Mouse (Mus musculus): ENCODE measurements at regions not wholly inside any gene's neighbourhood (a gene's known extent, or its start where the extent isn't known, plus 50 kb on each side); places are given as distances from the start of the nearest gene placed in this dataset.
A peak's percentile ranks its signal among the peaks of the same experiment; 100 is the strongest.

GRCm38 (mm10) chr7:40753490-40753889 is 144.6 kb upstream of the Vstm2b start:
- no peaks in the 10 kb centered on the region for H3K27me3 ChIP-seq (ENCODE audit: low read depth, poor library complexity, severe bottlenecking)
- no peak overlapping the region for H3K27ac ChIP-seq
- 84% methylated on average over 1 of the region's 1 CpGs for WGBS
- no peaks in the 10 kb centered on the region for H3K4me1 ChIP-seq
- DNase-seq (ENCODE audit: low spot score), result no peak
- H3K9me3 ChIP-seq (replicated peaks), result no peaks in the 10 kb centered on the region
- H3K4me3 ChIP-seq, result no peak overlapping the region
- no peaks in the 10 kb centered on the region for H3K36me3 ChIP-seq

GRCm38 (mm10) chr7:40762520-40762919 is 135.6 kb upstream of the Vstm2b start:
- DNase-seq (ENCODE audit: low spot score), result peak; percentile 41
- no peak overlapping the region for H3K4me3 ChIP-seq
- H3K36me3 ChIP-seq, result no peaks in the 10 kb centered on the region
- H3K27ac ChIP-seq, result no peak overlapping the region
- WGBS, result 22% methylated on average over 5 of the region's 5 CpGs
- no peaks in the 10 kb centered on the region for H3K9me3 ChIP-seq (replicated peaks)
- H3K4me1 ChIP-seq, result no peaks in the 10 kb centered on the region
- no peaks in the 10 kb centered on the region for H3K27me3 ChIP-seq (ENCODE audit: low read depth, poor library complexity, severe bottlenecking)

GRCm38 (mm10) chr7:40766142-40766541 is 132.0 kb upstream of the Vstm2b start:
- H3K36me3 ChIP-seq, result no peaks in the 10 kb centered on the region
- H3K27me3 ChIP-seq (ENCODE audit: low read depth, poor library complexity, severe bottlenecking), result no peaks in the 10 kb centered on the region
- no peak for DNase-seq (ENCODE audit: low spot score)
- no peaks in the 10 kb centered on the region for H3K9me3 ChIP-seq (replicated peaks)
- H3K27ac ChIP-seq, result no peak overlapping the region
- no peak overlapping the region for H3K4me3 ChIP-seq
- H3K4me1 ChIP-seq, result no peaks in the 10 kb centered on the region
- WGBS, result 52% methylated on average over 3 of the region's 3 CpGs

GRCm38 (mm10) chr7:40776220-40776619 is 121.9 kb upstream of the Vstm2b start:
- H3K4me3 ChIP-seq, result no peak overlapping the region
- no peaks in the 10 kb centered on the region for H3K27me3 ChIP-seq (ENCODE audit: low read depth, poor library complexity, severe bottlenecking)
- peaks cover 9% of the 10 kb centered on the region for H3K4me1 ChIP-seq
- no peak overlapping the region for H3K27ac ChIP-seq
- H3K36me3 ChIP-seq, result no peaks in the 10 kb centered on the region
- peak; percentile 33 for DNase-seq (ENCODE audit: low spot score)
- 23% methylated on average over 4 of the region's 4 CpGs for WGBS
- H3K9me3 ChIP-seq (replicated peaks), result no peaks in the 10 kb centered on the region

GRCm38 (mm10) chr7:40784906-40785305 is 113.2 kb upstream of the Vstm2b start:
- no peak overlapping the region for H3K27ac ChIP-seq
- 84% methylated on average over 1 of the region's 1 CpGs for WGBS
- no peaks in the 10 kb centered on the region for H3K9me3 ChIP-seq (replicated peaks)
- no peak overlapping the region for H3K4me3 ChIP-seq
- no peaks in the 10 kb centered on the region for H3K4me1 ChIP-seq
- H3K36me3 ChIP-seq, result no peaks in the 10 kb centered on the region
- no peak for DNase-seq (ENCODE audit: low spot score)
- no peaks in the 10 kb centered on the region for H3K27me3 ChIP-seq (ENCODE audit: low read depth, poor library complexity, severe bottlenecking)

GRCm38 (mm10) chr7:40786758-40787157 is 111.4 kb upstream of the Vstm2b start:
- Histone ChIP-seq H3K27me3 (ENCODE audit: low read depth, poor library complexity, severe bottlenecking) (no peaks in the 10 kb centered on the region), H3K9me3 (replicated peaks) (no peaks in the 10 kb centered on the region), H3K4me3 (no peak overlapping the region), H3K4me1 (no peaks in the 10 kb centered on the region), H3K36me3 (no peaks in the 10 kb centered on the region), H3K27ac (no peak overlapping the region)
- WGBS, result 89% methylated on average over 2 of the region's 2 CpGs
- no peak for DNase-seq (ENCODE audit: low spot score)

GRCm38 (mm10) chr7:40788486-40788885 is 109.6 kb upstream of the Vstm2b start:
- H3K4me3 ChIP-seq, result no peak overlapping the region
- no peaks in the 10 kb centered on the region for H3K36me3 ChIP-seq
- no peaks in the 10 kb centered on the region for H3K27me3 ChIP-seq (ENCODE audit: low read depth, poor library complexity, severe bottlenecking)
- WGBS, result 87% methylated on average over 2 of the region's 2 CpGs
- no peak for DNase-seq (ENCODE audit: low spot score)
- no peaks in the 10 kb centered on the region for H3K4me1 ChIP-seq
- H3K9me3 ChIP-seq (replicated peaks), result no peaks in the 10 kb centered on the region
- no peak overlapping the region for H3K27ac ChIP-seq

- Histone ChIP-seq H3K27me3 (ENCODE audit: low read depth, poor library complexity, severe bottlenecking) (no peaks in the 10 kb centered on the region), H3K36me3 (no peaks in the 10 kb centered on the region), H3K4me3 (no peak overlapping the region), H3K27ac (no peak overlapping the region), H3K9me3 (replicated peaks) (no peaks in the 10 kb centered on the region), H3K4me1 (no peaks in the 10 kb centered on the region)
- DNase-seq (ENCODE audit: low spot score), result no peak
- 90% methylated on average over 11 of the region's 11 CpGs for WGBS
Measured at GRCm38 (mm10) chr7:40794458-40795207, 103.5 kb upstream of the Vstm2b start.

- WGBS, result 89% methylated on average over 7 of the region's 7 CpGs
- Histone ChIP-seq H3K9me3 (replicated peaks) (no peaks in the 10 kb centered on the region), H3K27ac (no peak overlapping the region), H3K4me1 (peaks cover 6% of the 10 kb centered on the region), H3K36me3 (no peaks in the 10 kb centered on the region), H3K27me3 (ENCODE audit: low read depth, poor library complexity, severe bottlenecking) (no peaks in the 10 kb centered on the region), H3K4me3 (no peak overlapping the region)
- no peak for DNase-seq (ENCODE audit: low spot score)
Measured at GRCm38 (mm10) chr7:40799794-40800193, 98.3 kb upstream of the Vstm2b start.

- peaks cover 13% of the 10 kb centered on the region for H3K4me1 ChIP-seq
- H3K4me3 ChIP-seq, result no peak overlapping the region
- no peak overlapping the region for H3K27ac ChIP-seq
- peak; percentile 6 for DNase-seq (ENCODE audit: low spot score)
- no peaks in the 10 kb centered on the region for H3K36me3 ChIP-seq
- H3K9me3 ChIP-seq (replicated peaks), result no peaks in the 10 kb centered on the region
- 65% methylated on average over 2 of the region's 2 CpGs for WGBS
- H3K27me3 ChIP-seq (ENCODE audit: low read depth, poor library complexity, severe bottlenecking), result no peaks in the 10 kb centered on the region
Measured at GRCm38 (mm10) chr7:40801291-40801690, 96.8 kb upstream of the Vstm2b start.

GRCm38 (mm10) chr7:40805211-40805610 is 92.9 kb upstream of the Vstm2b start:
- WGBS, result 25% methylated on average over 2 of the region's 2 CpGs
- H3K27me3 ChIP-seq (ENCODE audit: low read depth, poor library complexity, severe bottlenecking), result no peaks in the 10 kb centered on the region

GRCm38 (mm10) chr7:40805866-40806265 is 92.3 kb upstream of the Vstm2b start:
- no peaks in the 10 kb centered on the region for H3K27me3 ChIP-seq (ENCODE audit: low read depth, poor library complexity, severe bottlenecking)
- H3K4me1 ChIP-seq, result peaks cover 13% of the 10 kb centered on the region
- no peaks in the 10 kb centered on the region for H3K36me3 ChIP-seq
- no peak overlapping the region for H3K27ac ChIP-seq
- no peaks in the 10 kb centered on the region for H3K9me3 ChIP-seq (replicated peaks)
- DNase-seq (ENCODE audit: low spot score), result no peak
- no peak overlapping the region for H3K4me3 ChIP-seq
- WGBS, result 61% methylated on average over 4 of the region's 4 CpGs

More at GRCm38 (mm10) chr7:40805211-40805610, 92.9 kb upstream of the Vstm2b start:
- DNase-seq (ENCODE audit: low spot score), result no peak
- H3K27ac ChIP-seq, result no peak overlapping the region
- peaks cover 13% of the 10 kb centered on the region for H3K4me1 ChIP-seq
- no peaks in the 10 kb centered on the region for H3K36me3 ChIP-seq
- no peaks in the 10 kb centered on the region for H3K9me3 ChIP-seq (replicated peaks)
- no peak overlapping the region for H3K4me3 ChIP-seq

- Histone ChIP-seq H3K4me1 (no peaks in the 10 kb centered on the region), H3K36me3 (no peaks in the 10 kb centered on the region), H3K27me3 (ENCODE audit: low read depth, poor library complexity, severe bottlenecking) (no peaks in the 10 kb centered on the region), H3K27ac (no peak overlapping the region), H3K4me3 (no peak overlapping the region), H3K9me3 (replicated peaks) (no peaks in the 10 kb centered on the region)
- 85% methylated on average over 4 of the region's 4 CpGs for WGBS
- DNase-seq (ENCODE audit: low spot score), result no peak
Measured at GRCm38 (mm10) chr7:40812952-40813351, 85.2 kb upstream of the Vstm2b start.

Measured in limb, embryonic 10.5 days (tissue).